Mouse (Mus musculus) midbrain, embryonic 13.5 days (tissue): Measurements from ENCODE around the gene Man1a2. TPM values are rescaled to one million over a fixed set of nuclear protein-coding genes. Genes with fewer than 3 reads are reported as not detected.

Experiments used
- ATAC-seq: fragments of 200-750 bp; cut with Nextera tagmentation; 2 replicates; pipeline ENCODE4 v1.8.0; 2017; ENCODE audit warnings: mild to moderate bottlenecking, moderate TSS enrichment, moderate library complexity
- H3K27ac ChIP-seq: fragments of 300-500 bp; sonication (generic); 2 replicates; pipeline ENCODE4 v1.5.1; 2015; ENCODE audit warnings: inconsistent platforms, mild to moderate bottlenecking, moderate library complexity
- H3K27me3 ChIP-seq: fragments of 300-500 bp; sonication (generic); 2 replicates; pipeline ENCODE4 v1.6.1; 2015; ENCODE audit warnings: mild to moderate bottlenecking, inconsistent platforms
- H3K36me3 ChIP-seq: fragments of 300-500 bp; sonication (generic); 2 replicates; pipeline ENCODE4 v1.6.1; 2015; ENCODE audit warnings: mild to moderate bottlenecking, inconsistent platforms
- H3K4me1 ChIP-seq: fragments of 300-500 bp; sonication (generic); replicated peaks from 2 replicates; pipeline ENCODE4 v1.6.1; 2015; ENCODE audit warnings: inconsistent platforms
- H3K4me2 ChIP-seq: fragments of 300-500 bp; sonication (generic); replicated peaks from 2 replicates; pipeline ENCODE4 v1.6.1; 2015; ENCODE audit warnings: moderate library complexity, mild to moderate bottlenecking, inconsistent platforms
- H3K4me3 ChIP-seq: fragments of 300-500 bp; sonication (generic); replicated peaks from 2 replicates; pipeline ENCODE4 v1.5.1; 2015; ENCODE audit warnings: mild to moderate bottlenecking, inconsistent platforms
- H3K9ac ChIP-seq: fragments of 300-500 bp; sonication (generic); replicated peaks from 2 replicates; pipeline ENCODE4 v1.6.1; 2015; ENCODE audit warnings: mild to moderate bottlenecking, inconsistent platforms
- H3K9me3 ChIP-seq: fragments of 300-500 bp; sonication (generic); 2 replicates; pipeline ENCODE4 v1.6.1; 2016; ENCODE audit warnings: mild to moderate bottlenecking, inconsistent platforms
- WGBS: fragments of 180-500 bp; shearing (Covaris S2); methylation state at CpG from one replicate; pipeline ENCODE4 v1.1.7; 2015; 5-methylcytosine and 5-hydroxymethylcytosine counted together
- polyA plus RNA-seq: library from polyadenylated mRNA; unstranded; fragments of >200 nt; fragmentation: Nextera tagmentation; extraction: Ambion mirVana; gene quantifications from 2 replicates; pipeline ENCODE4 v1.2.1, GENCODE M21; 2015

Man1a2 gene
- 32.1 and 46.9 TPM in 2 replicates for polyA plus RNA-seq

- H3K4me2 ChIP-seq: peak within 1 kb of the TSS; percentile 78
- peak within 1 kb of the TSS; percentile 99 for H3K27ac ChIP-seq
- ATAC-seq: peak; percentile 91
- no peaks in the 10 kb centered on the region for H3K9me3 ChIP-seq
- peaks cover 30% of the 10 kb centered on the region for H3K4me1 ChIP-seq
- no peaks in the 10 kb centered on the region for H3K27me3 ChIP-seq
- under 1% methylated on average over 79 of the region's 92 CpGs for WGBS
- peak within 1 kb of the TSS; percentile 83 for H3K4me3 ChIP-seq
- no peaks in the 10 kb centered on the region for H3K36me3 ChIP-seq
- H3K9ac ChIP-seq: peak within 1 kb of the TSS; percentile 93
Measured at GRCm38 (mm10) chr3:100685087-100685762, at the start of gene Man1a2. Gene Man1a2, minus strand, starts transcription at chr3:100685503.

DNA sequence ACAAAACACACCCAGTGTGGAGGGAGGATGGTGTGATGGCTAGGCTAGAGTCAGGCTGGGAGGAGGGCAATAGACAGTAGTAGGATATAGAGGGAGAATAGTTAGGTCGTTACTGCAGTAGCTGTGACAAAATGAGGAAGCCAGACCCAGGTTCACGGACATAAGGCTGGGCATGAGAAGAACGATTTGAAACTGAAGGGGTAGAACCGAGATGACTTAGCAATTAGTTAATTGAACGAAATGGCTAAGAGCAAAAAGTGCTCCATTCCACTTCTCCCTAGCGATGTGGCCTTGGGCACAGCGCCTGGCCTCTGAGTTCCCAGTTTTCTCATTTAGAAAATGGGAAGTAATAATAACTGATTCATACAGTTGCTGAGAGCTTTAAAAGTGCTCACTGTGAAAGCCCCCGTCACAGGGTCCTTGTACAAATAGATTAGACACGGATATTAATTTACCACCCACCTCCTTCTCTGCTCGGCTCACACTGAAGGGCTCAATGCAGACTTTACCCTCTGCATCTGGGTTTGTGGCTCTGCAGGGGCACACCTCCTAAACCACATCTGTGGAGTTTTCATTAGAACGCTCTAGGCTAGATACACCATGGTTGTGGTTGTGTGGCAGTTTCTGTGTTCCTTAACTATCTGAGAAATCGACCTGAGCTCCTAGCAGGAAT lies 49.3 kb upstream of the Man1a2 start:
- Histone ChIP-seq H3K4me2 (no peak overlapping the region), H3K4me1 (no peaks in the 10 kb centered on the region), H3K9ac (no peak overlapping the region), H3K9me3 (no peaks in the 10 kb centered on the region), H3K27ac (no peak overlapping the region), H3K4me3 (no peak overlapping the region), H3K27me3 (0 out of 2 replicates have a peak, but pooled peaks cover 4% of the 10 kb centered on the region), H3K36me3 (no peaks in the 10 kb centered on the region)
- ATAC-seq: no peak
- WGBS: 62% methylated on average over 12 of the region's 12 CpGs

DNA sequence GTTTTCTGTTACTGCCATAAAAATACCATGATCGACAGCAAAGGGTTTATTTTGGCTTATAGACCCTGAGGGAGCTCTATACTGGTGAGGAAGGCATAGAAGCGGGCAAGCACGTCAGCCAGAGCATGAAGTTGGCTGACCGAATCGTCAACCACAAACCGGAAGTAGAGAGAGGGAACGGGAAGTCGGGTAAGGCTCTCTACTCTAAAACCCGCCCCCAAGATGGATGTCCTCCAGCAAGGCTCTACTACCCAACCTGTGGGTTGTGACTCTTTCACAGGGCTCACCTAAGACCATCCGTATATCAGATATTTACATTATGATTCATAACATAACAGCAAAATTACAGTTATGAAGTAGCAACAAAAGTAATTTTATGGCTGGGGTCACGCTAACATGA lies 46.6 kb upstream of the Man1a2 start:
- no peak overlapping the region for H3K9ac ChIP-seq
- no peaks in the 10 kb centered on the region for H3K36me3 ChIP-seq
- no peak for ATAC-seq
- WGBS: 95% methylated on average over 11 of the region's 11 CpGs
- H3K4me3 ChIP-seq: no peak overlapping the region
- no peaks in the 10 kb centered on the region for H3K9me3 ChIP-seq
- H3K4me1 ChIP-seq: no peaks in the 10 kb centered on the region
- 0 out of 2 replicates have a peak, but pooled peaks cover 4% of the 10 kb centered on the region for H3K27me3 ChIP-seq
- no peak overlapping the region for H3K4me2 ChIP-seq
- H3K27ac ChIP-seq: no peak overlapping the region

DNA sequence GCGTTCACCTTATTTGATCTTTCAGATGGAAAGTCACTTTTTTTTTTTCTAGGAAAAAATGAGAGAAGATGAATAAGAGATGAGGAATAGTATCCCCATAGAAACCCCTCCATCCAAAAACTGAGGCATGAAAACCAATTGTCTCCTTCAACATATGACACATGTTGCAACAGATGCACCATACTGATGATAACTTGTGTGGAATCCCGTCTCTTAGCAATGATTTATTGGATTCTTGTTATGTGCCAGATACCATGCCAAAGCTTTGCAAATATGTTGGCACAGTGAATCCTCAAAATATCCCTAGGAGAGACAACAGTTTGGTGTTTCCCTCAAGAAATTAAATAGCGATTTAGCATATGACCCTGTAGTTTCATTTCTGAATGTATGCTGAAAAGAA lies 46.0 kb upstream of the Man1a2 start:
- H3K4me2 ChIP-seq: no peak overlapping the region
- WGBS: 87% methylated on average over 3 of the region's 3 CpGs
- H3K36me3 ChIP-seq: no peaks in the 10 kb centered on the region
- no peak for ATAC-seq
- H3K9ac ChIP-seq: no peak overlapping the region
- H3K4me3 ChIP-seq: no peak overlapping the region
- H3K27ac ChIP-seq: no peak overlapping the region
- no peaks in the 10 kb centered on the region for H3K9me3 ChIP-seq
- H3K27me3 ChIP-seq: 0 out of 2 replicates have a peak, but pooled peaks cover 4% of the 10 kb centered on the region
- no peaks in the 10 kb centered on the region for H3K4me1 ChIP-seq

GRCm38 (mm10) chr3:100728008-100728712 lies 42.9 kb upstream of the Man1a2 start:
- no peak for ATAC-seq
- Histone ChIP-seq H3K36me3 (no peaks in the 10 kb centered on the region), H3K9me3 (0 out of 2 replicates have a peak, but pooled peaks cover 3% of the 10 kb centered on the region), H3K27me3 (no peaks in the 10 kb centered on the region), H3K4me3 (no peak overlapping the region), H3K4me2 (no peak overlapping the region), H3K9ac (no peak overlapping the region), H3K27ac (no peak overlapping the region), H3K4me1 (no peaks in the 10 kb centered on the region)
- 92% methylated on average over 4 of the region's 4 CpGs for WGBS

- no peak for ATAC-seq
- H3K9ac ChIP-seq: no peak overlapping the region
- WGBS: 90% methylated on average over 11 of the region's 11 CpGs
- H3K4me1 ChIP-seq: no peaks in the 10 kb centered on the region
- H3K4me3 ChIP-seq: no peak overlapping the region
- H3K9me3 ChIP-seq: peaks cover 12% of the 10 kb centered on the region; the same call in 1 of the 2 replicates
- H3K36me3 ChIP-seq: no peaks in the 10 kb centered on the region
- H3K27ac ChIP-seq: no peak overlapping the region
- H3K4me2 ChIP-seq: no peak overlapping the region
- no peaks in the 10 kb centered on the region for H3K27me3 ChIP-seq
Measured at GRCm38 (mm10) chr3:100725960-100726674, 40.8 kb upstream of the Man1a2 start.

GRCm38 (mm10) chr3:100720786-100721300 lies 35.5 kb upstream of the Man1a2 start:
- no peaks in the 10 kb centered on the region for H3K27me3 ChIP-seq
- 93% methylated on average over 5 of the region's 5 CpGs for WGBS
- H3K9me3 ChIP-seq: peaks cover 12% of the 10 kb centered on the region; the same call in 1 of the 2 replicates
- no peaks in the 10 kb centered on the region for H3K4me1 ChIP-seq
- H3K4me3 ChIP-seq: no peak overlapping the region
- no peak overlapping the region for H3K9ac ChIP-seq
- no peak overlapping the region for H3K27ac ChIP-seq
- H3K36me3 ChIP-seq: no peaks in the 10 kb centered on the region
- no peak for ATAC-seq
- no peak overlapping the region for H3K4me2 ChIP-seq

GRCm38 (mm10) chr3:100716241-100716640 lies 30.9 kb upstream of the Man1a2 start:
- no peak overlapping the region for H3K4me2 ChIP-seq
- H3K9me3 ChIP-seq: no peaks in the 10 kb centered on the region
- H3K27ac ChIP-seq: no peak overlapping the region
- ATAC-seq: no peak
- 75% methylated on average over 7 of the region's 7 CpGs for WGBS
- H3K36me3 ChIP-seq: no peaks in the 10 kb centered on the region
- H3K4me3 ChIP-seq: no peak overlapping the region
- no peaks in the 10 kb centered on the region for H3K4me1 ChIP-seq
- no peak overlapping the region for H3K9ac ChIP-seq
- H3K27me3 ChIP-seq: no peaks in the 10 kb centered on the region

GRCm38 (mm10) chr3:100715367-100715766 lies 30.1 kb upstream of the Man1a2 start:
- ATAC-seq: no peak
- H3K4me1 ChIP-seq: no peaks in the 10 kb centered on the region
- no peaks in the 10 kb centered on the region for H3K27me3 ChIP-seq
- 80% methylated on average over 4 of the region's 4 CpGs for whole genome bisulfite sequencing
- no peak overlapping the region for H3K9ac ChIP-seq
- H3K4me2 ChIP-seq: no peak overlapping the region
- H3K27ac ChIP-seq: no peak overlapping the region
- no peaks in the 10 kb centered on the region for H3K36me3 ChIP-seq
- no peaks in the 10 kb centered on the region for H3K9me3 ChIP-seq
- no peak overlapping the region for H3K4me3 ChIP-seq

- no peak overlapping the region for H3K4me3 ChIP-seq
- H3K4me1 ChIP-seq: no peaks in the 10 kb centered on the region
- H3K27ac ChIP-seq: no peak overlapping the region
- H3K9ac ChIP-seq: no peak overlapping the region
- no peaks in the 10 kb centered on the region for H3K36me3 ChIP-seq
- WGBS: 78% methylated on average over 11 of the region's 11 CpGs
- ATAC-seq: no peak
- H3K9me3 ChIP-seq: no peaks in the 10 kb centered on the region
- no peaks in the 10 kb centered on the region for H3K27me3 ChIP-seq
- no peak overlapping the region for H3K4me2 ChIP-seq
Measured at GRCm38 (mm10) chr3:100713142-100714005, 28.1 kb upstream of the Man1a2 start.

- ATAC-seq: no peak
- no peaks in the 10 kb centered on the region for H3K36me3 ChIP-seq
- H3K4me3 ChIP-seq: no peak overlapping the region
- H3K9me3 ChIP-seq: no peaks in the 10 kb centered on the region
- no peak overlapping the region for H3K27ac ChIP-seq
- no peaks in the 10 kb centered on the region for H3K4me1 ChIP-seq
- H3K9ac ChIP-seq: no peak overlapping the region
- no peak overlapping the region for H3K4me2 ChIP-seq
- whole genome bisulfite sequencing: 82% methylated on average over 7 of the region's 7 CpGs
- H3K27me3 ChIP-seq: no peaks in the 10 kb centered on the region
Measured at GRCm38 (mm10) chr3:100712140-100712539, 26.8 kb upstream of the Man1a2 start.
